Comparison of ENCODE assay signal across 13 mouse cellular contexts in the genomic region with DNA sequence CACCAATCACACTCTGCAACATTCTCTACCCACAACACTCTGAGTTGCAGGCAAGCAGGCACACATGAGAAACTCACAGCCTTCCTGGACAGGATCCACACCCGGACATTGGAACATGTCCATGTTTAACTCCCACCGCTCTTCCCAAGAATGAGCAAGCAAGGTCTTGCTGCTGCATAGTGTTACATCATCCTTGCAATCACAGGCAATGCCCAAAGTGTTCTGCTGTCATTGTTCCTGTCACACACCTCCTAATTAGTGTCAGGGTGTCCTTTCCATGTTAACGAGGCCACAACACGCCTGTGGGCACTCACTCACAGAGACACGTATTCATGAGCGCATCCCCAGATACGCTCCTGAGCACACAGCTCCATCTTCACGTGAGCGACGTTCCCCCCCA.
DNase-seq lines count a peak whose midpoint lies in the region; ATAC-seq and TF ChIP-seq lines count a peak whose summit lies in the region.
"Had no signal": no experiment of that assay in that cellular context is flagged by ENCODE, and none has a peak within 500 bp of the region (broad histone marks: within the 10 kb centered on the region; RNA-seq: fewer than 3 reads in every experiment).

No protein-coding gene starts in this region.

- peaks cover 10% of the 10 kb centered on the region; the same call in 1 of the 2 replicates for H3K4me1 ChIP-seq in heart, postnatal 0 days (ENCODE audit: control insufficient read depth, insufficient read depth)
- H3K4me1 ChIP-seq in heart, embryonic 10.5 days, result no peaks in the 10 kb centered on the region
- no peaks in the 10 kb centered on the region for H3K4me1 ChIP-seq in liver, postnatal 0 days (ENCODE audit: insufficient read depth)
- H3K4me1 ChIP-seq: embryonic facial prominence, embryonic 12.5 days; hindbrain, embryonic 10.5 days had no signal

- peak; percentile 33; the same call in 1 of the 2 replicates for ATAC-seq in heart, postnatal 0 days (ENCODE audit: insufficient read depth, low read depth)
- no peak for ATAC-seq in liver, postnatal 0 days

- no peaks in the 10 kb centered on the region for H3K36me3 ChIP-seq in heart, postnatal 0 days (replicated peaks; ENCODE audit: control insufficient read depth, insufficient read depth, low read length)
- H3K36me3 ChIP-seq in heart, embryonic 10.5 days, result peaks cover 3% of the 10 kb centered on the region; the same call in 1 of the 2 replicates
- H3K36me3 ChIP-seq in liver, postnatal 0 days (replicated peaks; ENCODE audit: insufficient read depth, low read length), result peaks cover 7% of the 10 kb centered on the region; the same call in 1 of the 2 replicates
- H3K36me3 ChIP-seq: embryonic facial prominence, embryonic 12.5 days; hindbrain, embryonic 10.5 days had no signal

- H3K27me3 ChIP-seq in heart, postnatal 0 days (ENCODE audit: control insufficient read depth, insufficient read depth, low read length), result no peaks in the 10 kb centered on the region
- no peaks in the 10 kb centered on the region for H3K27me3 ChIP-seq in heart, embryonic 10.5 days (ENCODE audit: insufficient read depth, poor library complexity, severe bottlenecking)
- no peaks in the 10 kb centered on the region for H3K27me3 ChIP-seq in liver, postnatal 0 days (ENCODE audit: insufficient read depth, low read length)
- H3K27me3 ChIP-seq: embryonic facial prominence, embryonic 12.5 days had no signal

- H3K9ac ChIP-seq in heart, postnatal 0 days (replicated peaks; ENCODE audit: low read depth, low read length), result no peak overlapping the region
- no peak overlapping the region for H3K9ac ChIP-seq in liver, postnatal 0 days (replicated peaks)
- H3K9ac ChIP-seq: embryonic facial prominence, embryonic 12.5 days had no signal

- H3K4me3 ChIP-seq in heart, postnatal 0 days (ENCODE audit: low read depth, low read length), result no peak overlapping the region
- no peak overlapping the region for H3K4me3 ChIP-seq in heart, embryonic 10.5 days
- H3K4me3 ChIP-seq in liver, postnatal 0 days (ENCODE audit: low read depth, low read length), result no peak overlapping the region
- H3K4me3 ChIP-seq: embryonic facial prominence, embryonic 12.5 days; hindbrain, embryonic 10.5 days had no signal

- no peak for TF ChIP-seq CTCF in heart, postnatal 0 days (IDR thresholded peaks at IDR 0.05; ENCODE audit: low read depth)
- no peak for TF ChIP-seq CTCF in liver, postnatal 0 days (IDR thresholded peaks at IDR 0.05; ENCODE audit: low read depth)

- H3K4me2 ChIP-seq in heart, postnatal 0 days (ENCODE audit: low read depth, low read length), result no peak overlapping the region
- no peak overlapping the region for H3K4me2 ChIP-seq in liver, postnatal 0 days (ENCODE audit: low read depth, low read length)
- H3K4me2 ChIP-seq: embryonic facial prominence, embryonic 12.5 days had no signal

- H3K9me3 ChIP-seq in heart, postnatal 0 days (replicated peaks; ENCODE audit: control insufficient read depth, low read length), result no peaks in the 10 kb centered on the region
- H3K9me3 ChIP-seq in heart, embryonic 10.5 days, result no peaks in the 10 kb centered on the region
- no peaks in the 10 kb centered on the region for H3K9me3 ChIP-seq in liver, postnatal 0 days (ENCODE audit: low read length)
- H3K9me3 ChIP-seq: embryonic facial prominence, embryonic 12.5 days; hindbrain, embryonic 10.5 days had no signal

- peak; percentile 10 for DNase-seq in heart, postnatal 0 days (ENCODE audit: low spot score)
- DNase-seq in heart, embryonic 10.5 days (ENCODE audit: low spot score), result no peak
- peak; percentile 20 for DNase-seq in ovary, postnatal 36 days (ENCODE audit: low spot score)
- no peak for DNase-seq in ovary, postnatal 10 days (ENCODE audit: low spot score)
- peak; percentile 66 for DNase-seq in fibroblast of lung, adult 2 months (ENCODE audit: low read depth)
- DNase-seq in right cerebral cortex, postnatal 36 days (ENCODE audit: low spot score in 2 of 2), result peak; percentile 26 to 48
- no peak for DNase-seq in liver, postnatal 0 days
- DNase-seq: cerebellum, adult 11 months; kidney, adult 11 months; thymus, postnatal 36 days had no signal

- 52% methylated on average over 10 of the region's 10 CpGs for WGBS in heart, postnatal 0 days
- WGBS in heart, embryonic 10.5 days, result 80% methylated on average over 10 of the region's 10 CpGs
- 84% methylated on average over 10 of the region's 10 CpGs for WGBS in liver, postnatal 0 days (ENCODE audit: insufficient replicate concordance)

- no peak overlapping the region for H3K27ac ChIP-seq in heart, postnatal 0 days (ENCODE audit: low read depth)
- no peak overlapping the region for H3K27ac ChIP-seq in heart, embryonic 10.5 days
- no peak overlapping the region for H3K27ac ChIP-seq in liver, postnatal 0 days (ENCODE audit: low read depth)
- H3K27ac ChIP-seq: embryonic facial prominence, embryonic 12.5 days; hindbrain, embryonic 10.5 days; macrophage had no signal

- no peak for TF ChIP-seq EP300 in heart, postnatal 0 days (IDR thresholded peaks at IDR 0.05; ENCODE audit: low read depth)
- no peak for TF ChIP-seq EP300 in liver, postnatal 0 days (IDR thresholded peaks at IDR 0.05; ENCODE audit: low read depth)

Comparison
In these comparisons a context has a peak if more than half of its experiments do, and no peak if none do; other contexts are left out.
1. DNase-seq: peak in heart, postnatal 0 days (single experiment), ovary, postnatal 36 days (single experiment), fibroblast of lung, adult 2 months (single experiment) and right cerebral cortex, postnatal 36 days (2 of 2); none in heart, embryonic 10.5 days (single experiment), ovary, postnatal 10 days (single experiment) and liver, postnatal 0 days (single experiment).